Mouse (Mus musculus): ENCODE measurements around the gene Nrxn2. TPM values are rescaled to one million over a fixed set of nuclear protein-coding genes. Genes with fewer than 3 reads are reported as not detected.

The Nrxn2 gene
- total RNA-seq, 1 experiment: 9.5 TPM

GRCm38 (mm10) chr19:6514940-6515339, 96.4 kb downstream of the Nrxn2 start:
- peak; percentile 60 for DNase-seq (ENCODE audit: low read depth, low spot score)
- peaks cover 2% of the 10 kb centered on the region; the same call in 1 of the 2 replicates for H3K36me3 ChIP-seq (ENCODE audit: control insufficient read depth, insufficient read depth, low read length, poor library complexity, severe bottlenecking)
- peaks cover 2 to 41% of the 10 kb centered on the region in 2 experiments; a peak in 3 of 4 replicates for H3K4me1 ChIP-seq (ENCODE audit: control insufficient read depth in 2 of 2, insufficient read depth in 2 of 2, low read length in 2 of 2, poor library complexity in 1 of 2)
- TF ChIP-seq MAFK (IDR thresholded peaks at IDR 0.05; ENCODE audit: insufficient read depth, low read depth, low read length) (no peak), ZNF384 (IDR thresholded peaks at IDR 0.05; ENCODE audit: low read depth, low read length) (no peak), ZC3H11A (IDR thresholded peaks at IDR 0.05; ENCODE audit: borderline replicate concordance, low read depth, low read length) (no peak), CHD2 (IDR thresholded peaks at IDR 0.05; ENCODE audit: low read depth, low read length) (no peak), HCFC1 (IDR thresholded peaks at IDR 0.05; ENCODE audit: borderline replicate concordance, insufficient read depth, low read length) (no peak)
- in situ Hi-C loops (cut with MboI; ENCODE audit: low sequenced_read_pairs in 2 of 2, unreplicated experiment in 2 of 2): no loop called here
- no peaks in the 10 kb centered on the region for H3K9me3 ChIP-seq (ENCODE audit: control insufficient read depth, insufficient read depth, low read depth, low read length)
- H3K9ac ChIP-seq (ENCODE audit: insufficient read depth, low read depth, low read length, poor library complexity, severe bottlenecking): peak overlapping the region; percentile 42; the same call in 1 of the 2 replicates
- peak overlapping the region; percentile 53 to 62 for H3K4me3 ChIP-seq (ENCODE audit: insufficient read depth in 1 of 2, low read depth in 1 of 2, low read length in 2 of 2, poor library complexity in 1 of 2, severe bottlenecking in 1 of 2)
- H3K27ac ChIP-seq (ENCODE audit: insufficient read depth, low read depth, low read length, poor library complexity, severe bottlenecking): peak overlapping the region; percentile 54; the same call in 1 of the 2 replicates

GRCm38 (mm10) chr19:6515448-6515847, 96.9 kb downstream of the Nrxn2 start:
- Histone ChIP-seq H3K27ac (ENCODE audit: insufficient read depth, low read depth, low read length, poor library complexity, severe bottlenecking) (peak overlapping the region; percentile 35; the same call in 1 of the 2 replicates), H3K9ac (ENCODE audit: insufficient read depth, low read depth, low read length, poor library complexity, severe bottlenecking) (peak overlapping the region; percentile 42; the same call in 1 of the 2 replicates), H3K4me3 (ENCODE audit: insufficient read depth in 1 of 2, low read depth in 1 of 2, low read length in 2 of 2, poor library complexity in 1 of 2, severe bottlenecking in 1 of 2) (peak overlapping the region; percentile 12 to 62), H3K9me3 (ENCODE audit: control insufficient read depth, insufficient read depth, low read depth, low read length) (no peaks in the 10 kb centered on the region), H3K36me3 (ENCODE audit: control insufficient read depth, insufficient read depth, low read length, poor library complexity, severe bottlenecking) (peaks cover 2% of the 10 kb centered on the region; the same call in 1 of the 2 replicates), H3K4me1 (ENCODE audit: control insufficient read depth in 2 of 2, insufficient read depth in 2 of 2, low read length in 2 of 2, poor library complexity in 1 of 2) (peaks cover 2 to 36% of the 10 kb centered on the region in 2 experiments; a peak in 3 of 4 replicates)
- DNase-seq (ENCODE audit: low read depth, low spot score): peak; percentile 80
- in situ Hi-C loops (cut with MboI; ENCODE audit: low sequenced_read_pairs in 2 of 2, unreplicated experiment in 2 of 2): no loop called here
- TF ChIP-seq ZNF384 (IDR thresholded peaks at IDR 0.05; ENCODE audit: low read depth, low read length) (no peak), HCFC1 (IDR thresholded peaks at IDR 0.05; ENCODE audit: borderline replicate concordance, insufficient read depth, low read length) (no peak), MAFK (IDR thresholded peaks at IDR 0.05; ENCODE audit: insufficient read depth, low read depth, low read length) (no peak), CHD2 (IDR thresholded peaks at IDR 0.05; ENCODE audit: low read depth, low read length) (no peak), ZC3H11A (IDR thresholded peaks at IDR 0.05; ENCODE audit: borderline replicate concordance, low read depth, low read length) (no peak)

- Histone ChIP-seq H3K9ac (ENCODE audit: insufficient read depth, low read depth, low read length, poor library complexity, severe bottlenecking) (peak overlapping the region; percentile 27; the same call in 1 of the 2 replicates), H3K4me1 (ENCODE audit: control insufficient read depth in 2 of 2, insufficient read depth in 2 of 2, low read length in 2 of 2, poor library complexity in 1 of 2) (peaks cover 2 to 36% of the 10 kb centered on the region in 2 experiments; a peak in 3 of 4 replicates), H3K4me3 (ENCODE audit: insufficient read depth in 1 of 2, low read depth in 1 of 2, low read length in 2 of 2, poor library complexity in 1 of 2, severe bottlenecking in 1 of 2) (peak overlapping the region; percentile 5 to 43; a peak in 3 of 4 replicates), H3K9me3 (ENCODE audit: control insufficient read depth, insufficient read depth, low read depth, low read length) (no peaks in the 10 kb centered on the region), H3K27ac (ENCODE audit: insufficient read depth, low read depth, low read length, poor library complexity, severe bottlenecking) (no peak overlapping the region), H3K36me3 (ENCODE audit: control insufficient read depth, insufficient read depth, low read length, poor library complexity, severe bottlenecking) (peaks cover 2% of the 10 kb centered on the region; the same call in 1 of the 2 replicates)
- no peak for TF ChIP-seq ZC3H11A (IDR thresholded peaks at IDR 0.05; ENCODE audit: borderline replicate concordance, low read depth, low read length)
- TF ChIP-seq MAFK (IDR thresholded peaks at IDR 0.05; ENCODE audit: insufficient read depth, low read depth, low read length): no peak
- in situ Hi-C loops (cut with MboI; ENCODE audit: low sequenced_read_pairs in 2 of 2, unreplicated experiment in 2 of 2): no loop called here
- DNase-seq (ENCODE audit: low read depth, low spot score): no peak
Observed at GRCm38 (mm10) chr19:6516153-6516552, 97.6 kb downstream of the Nrxn2 start.

- no peak overlapping the region for H3K4me3 ChIP-seq (ENCODE audit: insufficient read depth in 1 of 2, low read depth in 1 of 2, low read length in 2 of 2, poor library complexity in 1 of 2, severe bottlenecking in 1 of 2)
- in situ Hi-C loops (cut with MboI; ENCODE audit: low sequenced_read_pairs in 2 of 2, unreplicated experiment in 2 of 2): no loop called here
- peaks cover 0 to 29% of the 10 kb centered on the region in 2 experiments; a peak in 3 of 4 replicates for H3K4me1 ChIP-seq (ENCODE audit: control insufficient read depth in 2 of 2, insufficient read depth in 2 of 2, low read length in 2 of 2, poor library complexity in 1 of 2)
- no peak overlapping the region for H3K27ac ChIP-seq (ENCODE audit: insufficient read depth, low read depth, low read length, poor library complexity, severe bottlenecking)
- TF ChIP-seq MAFK (IDR thresholded peaks at IDR 0.05; ENCODE audit: insufficient read depth, low read depth, low read length) (0 out of 2 replicates have a peak, but pooled peaks have one; percentile 31), CHD2 (IDR thresholded peaks at IDR 0.05; ENCODE audit: low read depth, low read length) (no peak), ZC3H11A (IDR thresholded peaks at IDR 0.05; ENCODE audit: borderline replicate concordance, low read depth, low read length) (no peak)
- H3K9me3 ChIP-seq (ENCODE audit: control insufficient read depth, insufficient read depth, low read depth, low read length): no peaks in the 10 kb centered on the region
- peaks cover 2% of the 10 kb centered on the region; the same call in 1 of the 2 replicates for H3K36me3 ChIP-seq (ENCODE audit: control insufficient read depth, insufficient read depth, low read length, poor library complexity, severe bottlenecking)
- no peak overlapping the region for H3K9ac ChIP-seq (ENCODE audit: insufficient read depth, low read depth, low read length, poor library complexity, severe bottlenecking)
- no peak for DNase-seq (ENCODE audit: low read depth, low spot score)
Observed at GRCm38 (mm10) chr19:6518601-6519000, 100.1 kb downstream of the Nrxn2 start.
